In the genomic region with DNA sequence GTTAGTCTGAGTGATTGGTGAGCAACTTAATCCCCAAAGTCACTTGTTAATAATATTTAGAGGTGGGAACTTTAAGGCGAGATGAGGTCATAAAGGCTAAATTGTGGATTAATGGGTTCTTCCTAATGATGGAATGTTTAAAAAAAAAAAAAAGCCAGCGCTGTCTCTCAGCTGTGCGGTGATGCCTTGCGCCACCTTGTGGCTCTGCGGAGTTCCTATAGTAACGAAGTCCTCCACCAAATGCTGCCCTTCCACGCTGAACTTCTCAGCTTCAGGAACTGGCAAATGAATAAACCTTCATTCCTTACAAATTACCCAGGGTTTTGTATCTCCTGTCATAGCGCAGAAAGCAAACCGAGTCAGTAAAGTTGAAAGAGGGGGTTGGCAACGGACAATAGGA, we compare ENCODE assay signal across 9 mouse cellular contexts. TPM values are rescaled to one million over a fixed set of nuclear protein-coding genes. Genes with fewer than 3 reads are reported as not detected.
A peak's percentile ranks its signal among the peaks of the same experiment; 100 is the strongest.
DNase-seq lines count a peak whose midpoint lies in the region; ATAC-seq and TF ChIP-seq lines count a peak whose summit lies in the region.
"Had no signal": no experiment of that assay in that cellular context is flagged by ENCODE, and none has a peak within 500 bp of the region (broad histone marks: within the 10 kb centered on the region; RNA-seq: fewer than 3 reads in every experiment).

No protein-coding gene starts in this region.

- dilution Hi-C loops in CH12.LX (cut with MboI; ENCODE audit: extremely low pct_ligation_motif_present, extremely low pct_unique_long_range_greater_than_20kb, low sequenced_read_pairs): no loop called here

- in situ Hi-C loops in CH12.LX (cut with MboI; ENCODE audit: low pct_ligation_motif_present, low pct_unique_long_range_greater_than_20kb, low sequenced_read_pairs): no loop called here

- no peaks in the 10 kb centered on the region for H3K4me1 ChIP-seq in heart, postnatal 0 days (ENCODE audit: control insufficient read depth, insufficient read depth)
- peaks cover 2 to 12% of the 10 kb centered on the region in 2 experiments; a peak in 2 of 4 replicates for H3K4me1 ChIP-seq in CH12.LX (ENCODE audit: control insufficient read depth in 1 of 2, insufficient read depth in 2 of 2)
- H3K4me1 ChIP-seq in bone marrow macrophage, adult 2 months (ENCODE audit: control insufficient read depth, insufficient read depth, low read length): no peaks in the 10 kb centered on the region
- no peaks in the 10 kb centered on the region for H3K4me1 ChIP-seq in hindbrain, embryonic 14.5 days (replicated peaks; ENCODE audit: control insufficient read depth, insufficient read depth, low read length)
- peaks cover 5% of the 10 kb centered on the region; the same call in 1 of the 2 replicates for H3K4me1 ChIP-seq in neural tube, embryonic 11.5 days (ENCODE audit: control insufficient read depth, insufficient read depth, low read length)
- H3K4me1 ChIP-seq: embryonic facial prominence, embryonic 13.5 days had no signal

- H3K4me3 ChIP-seq in heart, postnatal 0 days (ENCODE audit: low read depth, low read length): no peak overlapping the region
- no peak overlapping the region for H3K4me3 ChIP-seq in CH12.LX (replicated peaks in 1 of 3; ENCODE audit: low read depth in 2 of 3, low read length in 2 of 3, poor library complexity in 1 of 3)
- no peak overlapping the region for H3K4me3 ChIP-seq in bone marrow macrophage, adult 2 months (ENCODE audit: insufficient read depth, low read length)
- no peak overlapping the region for H3K4me3 ChIP-seq in hindbrain, embryonic 14.5 days (replicated peaks; ENCODE audit: low read length)
- H3K4me3 ChIP-seq in neural tube, embryonic 11.5 days (ENCODE audit: low read depth, low read length): no peak overlapping the region
- H3K4me3 ChIP-seq: embryonic facial prominence, embryonic 13.5 days had no signal

- no peaks in the 10 kb centered on the region for H3K79me2 ChIP-seq in CH12.LX (replicated peaks; ENCODE audit: control insufficient read depth, extremely low read depth, insufficient read depth, poor library complexity, severe bottlenecking)

- peak; percentile 44 for TF ChIP-seq RAD21 in CH12.LX (IDR thresholded peaks at IDR 0.05; ENCODE audit: low read depth, low read length)

- no peak overlapping the region for H3K27ac ChIP-seq in heart, postnatal 0 days (ENCODE audit: low read depth)
- H3K27ac ChIP-seq in CH12.LX (ENCODE audit: insufficient read depth, low read depth): no peak overlapping the region
- no peak overlapping the region for H3K27ac ChIP-seq in bone marrow macrophage, adult 2 months (ENCODE audit: insufficient read depth, low read depth, low read length)
- no peak overlapping the region for H3K27ac ChIP-seq in hindbrain, embryonic 14.5 days
- no peak overlapping the region for H3K27ac ChIP-seq in neural tube, embryonic 11.5 days (ENCODE audit: low read depth, low read length)
- H3K27ac ChIP-seq: embryonic facial prominence, embryonic 13.5 days had no signal

- no peaks in the 10 kb centered on the region for H3K9me3 ChIP-seq in heart, postnatal 0 days (replicated peaks; ENCODE audit: control insufficient read depth, low read length)
- H3K9me3 ChIP-seq in CH12.LX (replicated peaks; ENCODE audit: low read length): no peaks in the 10 kb centered on the region
- no peaks in the 10 kb centered on the region for H3K9me3 ChIP-seq in hindbrain, embryonic 14.5 days (ENCODE audit: control insufficient read depth, low read length)
- H3K9me3 ChIP-seq in neural tube, embryonic 11.5 days (ENCODE audit: control insufficient read depth, low read length): no peaks in the 10 kb centered on the region
- H3K9me3 ChIP-seq: embryonic facial prominence, embryonic 13.5 days had no signal

- TF ChIP-seq EP300 in heart, postnatal 0 days (IDR thresholded peaks at IDR 0.05; ENCODE audit: low read depth): no peak
- no peak for TF ChIP-seq EP300 in CH12.LX (IDR thresholded peaks at IDR 0.05; ENCODE audit: low read length)

- peak; percentile 63 for TF ChIP-seq CTCF in heart, postnatal 0 days (IDR thresholded peaks at IDR 0.05; ENCODE audit: low read depth)
- peak; percentile 53 to 79; a peak in 3 of 4 replicates for TF ChIP-seq CTCF in CH12.LX (conservative IDR thresholded peaks at IDR 0.05 in 1 of 2, IDR thresholded peaks at IDR 0.05 in 1 of 2; ENCODE audit: low read depth in 2 of 2, low read length in 2 of 2)
- TF ChIP-seq CTCF in bone marrow macrophage, adult 2 months (IDR thresholded peaks at IDR 0.05; ENCODE audit: low read depth, low read length): peak; percentile 77

- TF ChIP-seq POLR2A in CH12.LX (IDR thresholded peaks at IDR 0.05; ENCODE audit: low read depth, low read length): no peak
- TF ChIP-seq POLR2A in bone marrow macrophage, adult 2 months (IDR thresholded peaks at IDR 0.05; ENCODE audit: borderline replicate concordance, low read depth, low read length): no peak

- peak; percentile 27 for DNase-seq in heart, postnatal 0 days (ENCODE audit: low spot score)
- DNase-seq in heart, adult 9 months (ENCODE audit: low spot score in 2 of 2): no peak
- peak; percentile 10 for DNase-seq in CH12.LX (ENCODE audit: extremely low read depth)
- peak; percentile 74 for DNase-seq in hindbrain, embryonic 14.5 days (ENCODE audit: low spot score)
- DNase-seq in left cerebral cortex, postnatal 25 days (ENCODE audit: low spot score in 2 of 2): peak; percentile 31 to 42
- peak; percentile 51 for DNase-seq in neural tube, embryonic 11.5 days (ENCODE audit: low spot score)

- no peaks in the 10 kb centered on the region for H3K36me3 ChIP-seq in heart, postnatal 0 days (replicated peaks; ENCODE audit: control insufficient read depth, insufficient read depth, low read length)
- no peaks in the 10 kb centered on the region for H3K36me3 ChIP-seq in CH12.LX (replicated peaks in 1 of 2; ENCODE audit: control insufficient read depth in 1 of 2, insufficient read depth in 1 of 2, low read length in 1 of 2)
- H3K36me3 ChIP-seq in hindbrain, embryonic 14.5 days (replicated peaks; ENCODE audit: control insufficient read depth, insufficient read depth): no peaks in the 10 kb centered on the region
- no peaks in the 10 kb centered on the region for H3K36me3 ChIP-seq in neural tube, embryonic 11.5 days (ENCODE audit: control insufficient read depth, insufficient read depth, low read length)
- H3K36me3 ChIP-seq: embryonic facial prominence, embryonic 13.5 days had no signal

- H3K9ac ChIP-seq in heart, postnatal 0 days (replicated peaks; ENCODE audit: low read depth, low read length): no peak overlapping the region
- H3K9ac ChIP-seq in CH12.LX (ENCODE audit: insufficient read depth, low read depth): no peak overlapping the region
- no peak overlapping the region for H3K9ac ChIP-seq in hindbrain, embryonic 14.5 days
- no peak overlapping the region for H3K9ac ChIP-seq in neural tube, embryonic 11.5 days (ENCODE audit: low read length)
- H3K9ac ChIP-seq: embryonic facial prominence, embryonic 13.5 days had no signal

- intact Hi-C loops in left cerebral cortex, postnatal 25 days (cut with DNase I): no loop called here

- peak; percentile 49; the same call in 1 of the 2 replicates for ATAC-seq in heart, postnatal 0 days (ENCODE audit: insufficient read depth, low read depth)
- peak; percentile 69; the same call in 1 of the 2 replicates for ATAC-seq in hindbrain, embryonic 14.5 days (ENCODE audit: low FRiP score)
- ATAC-seq in neural tube, embryonic 11.5 days (ENCODE audit: insufficient read depth, low FRiP score, low TSS enrichment): no peak
- ATAC-seq in monocyte, adult 5-6 weeks (replicated peaks; ENCODE audit: insufficient number of reproducible peaks, low FRiP score, low TSS enrichment, poor library complexity, severe bottlenecking): no peak

- WGBS in heart, postnatal 0 days: 11% methylated on average over 10 of the region's 10 CpGs
- whole genome bisulfite sequencing in hindbrain, embryonic 14.5 days: 8% methylated on average over 10 of the region's 10 CpGs
- WGBS in neural tube, embryonic 11.5 days: 9% methylated on average over 10 of the region's 10 CpGs

- no peaks in the 10 kb centered on the region for H3K27me3 ChIP-seq in heart, postnatal 0 days (ENCODE audit: control insufficient read depth, insufficient read depth, low read length)
- H3K27me3 ChIP-seq in CH12.LX (replicated peaks): no peaks in the 10 kb centered on the region
- no peaks in the 10 kb centered on the region for H3K27me3 ChIP-seq in hindbrain, embryonic 14.5 days (ENCODE audit: control insufficient read depth, insufficient read depth, low read length)
- no peaks in the 10 kb centered on the region for H3K27me3 ChIP-seq in neural tube, embryonic 11.5 days (ENCODE audit: control insufficient read depth, insufficient read depth, low read length)
- H3K27me3 ChIP-seq: embryonic facial prominence, embryonic 13.5 days had no signal

- H3K4me2 ChIP-seq in heart, postnatal 0 days (ENCODE audit: low read depth, low read length): no peak overlapping the region
- no peak overlapping the region for H3K4me2 ChIP-seq in CH12.LX (ENCODE audit: insufficient read depth, low read depth, poor library complexity, severe bottlenecking)
- H3K4me2 ChIP-seq in hindbrain, embryonic 14.5 days (replicated peaks): no peak overlapping the region
- no peak overlapping the region for H3K4me2 ChIP-seq in neural tube, embryonic 11.5 days (ENCODE audit: low read depth)
- H3K4me2 ChIP-seq: embryonic facial prominence, embryonic 13.5 days had no signal

RNA-seq across cellular contexts. Expression of a gene that starts 27.0 kb away (rescaled TPM):
- total RNA-seq in heart, postnatal 0 days (2014; rRNA removed; ENCODE audit: low replicate concordance): 67.6 and 219 TPM in 2 replicates
- 1,581 and 1,638 TPM in 2 replicates for polyA plus RNA-seq in heart, postnatal 0 days (2015; fragmentation: Nextera tagmentation; extraction: Ambion mirVana)
- total RNA-seq in CH12.LX (2012; rRNA removed): 5,149 and 5,532 TPM in 2 replicates
- total RNA-seq in CH12.LX (2014; rRNA removed): 460 and 635 TPM in 2 replicates
- polyA plus RNA-seq in CH12.LX (2012; ENCODE audit: insufficient read length, low read depth): 1,193 and 1,316 TPM in 2 replicates
- polyA plus RNA-seq in bone marrow macrophage, adult 2 months (2012; ENCODE audit: insufficient read depth, insufficient read length, missing spikeins): 1,903 and 2,167 TPM in 2 replicates
- polyA plus RNA-seq in hindbrain, embryonic 14.5 days (2014; fragmentation: Nextera tagmentation; extraction: Ambion mirVana): 1,041 and 1,286 TPM in 2 replicates
- total RNA-seq in left cerebral cortex, postnatal 25 days (2021): 1,000 to 10,000 TPM; 1,051 to 1,052 TPM
- polyA plus RNA-seq in neural tube, embryonic 11.5 days (2014; fragmentation: Nextera tagmentation; extraction: Ambion mirVana): 1,261 and 1,342 TPM in 2 replicates
- total RNA-seq in monocyte, adult 5-6 weeks (2017): 1,859 to 3,089 TPM (median 2,901 TPM) in 3 replicates

RNA-seq across cellular contexts. Expression of a gene that starts 36.6 kb away (rescaled TPM):
- 3.9 TPM in 1 of 2 replicates, not detected in the other for total RNA-seq in heart, postnatal 0 days (2014; rRNA removed; ENCODE audit: low replicate concordance)
- 4.0 and 5.1 TPM in 2 replicates for polyA plus RNA-seq in heart, postnatal 0 days (2015; fragmentation: Nextera tagmentation; extraction: Ambion mirVana)
- total RNA-seq in CH12.LX (2012; rRNA removed): 9.1 and 9.2 TPM in 2 replicates
- 33.6 and 35.0 TPM in 2 replicates for total RNA-seq in CH12.LX (2014; rRNA removed)
- polyA plus RNA-seq in CH12.LX (2012; ENCODE audit: insufficient read length, low read depth): 23.8 and 24.6 TPM in 2 replicates
- polyA plus RNA-seq in bone marrow macrophage, adult 2 months (2012; ENCODE audit: insufficient read depth, insufficient read length, missing spikeins): 5.7 and 6.3 TPM in 2 replicates
- polyA plus RNA-seq in hindbrain, embryonic 14.5 days (2014; fragmentation: Nextera tagmentation; extraction: Ambion mirVana): 2.2 and 4.7 TPM in 2 replicates
- total RNA-seq in left cerebral cortex, postnatal 25 days (2021): not detected
- polyA plus RNA-seq in neural tube, embryonic 11.5 days (2014; fragmentation: Nextera tagmentation; extraction: Ambion mirVana): 23.6 and 25.8 TPM in 2 replicates
- not detected in 3 replicates for total RNA-seq in monocyte, adult 5-6 weeks (2017)

RNA-seq across cellular contexts. Expression of a gene that starts 51.9 kb away (rescaled TPM):
- 57.0 and 86.3 TPM in 2 replicates for total RNA-seq in heart, postnatal 0 days (2014; rRNA removed; ENCODE audit: low replicate concordance)
- 502 and 513 TPM in 2 replicates for polyA plus RNA-seq in heart, postnatal 0 days (2015; fragmentation: Nextera tagmentation; extraction: Ambion mirVana)
- 1,571 and 1,698 TPM in 2 replicates for total RNA-seq in CH12.LX (2012; rRNA removed)
- total RNA-seq in CH12.LX (2014; rRNA removed): 1,160 and 1,263 TPM in 2 replicates
- polyA plus RNA-seq in CH12.LX (2012; ENCODE audit: insufficient read length, low read depth): 748 and 828 TPM in 2 replicates
- polyA plus RNA-seq in bone marrow macrophage, adult 2 months (2012; ENCODE audit: insufficient read depth, insufficient read length, missing spikeins): 390 and 430 TPM in 2 replicates
- polyA plus RNA-seq in hindbrain, embryonic 14.5 days (2014; fragmentation: Nextera tagmentation; extraction: Ambion mirVana): 362 and 438 TPM in 2 replicates
- total RNA-seq in left cerebral cortex, postnatal 25 days (2021): 100 to 1,000 TPM; 180 to 187 TPM
- 442 and 491 TPM in 2 replicates for polyA plus RNA-seq in neural tube, embryonic 11.5 days (2014; fragmentation: Nextera tagmentation; extraction: Ambion mirVana)
- total RNA-seq in monocyte, adult 5-6 weeks (2017): 578 to 776 TPM (median 649 TPM) in 3 replicates

RNA-seq across cellular contexts. Expression of a gene that starts 52.0 kb away (rescaled TPM):
- 43.1 and 55.0 TPM in 2 replicates for total RNA-seq in heart, postnatal 0 days (2014; rRNA removed; ENCODE audit: low replicate concordance)
- 28.2 and 29.9 TPM in 2 replicates for polyA plus RNA-seq in heart, postnatal 0 days (2015; fragmentation: Nextera tagmentation; extraction: Ambion mirVana)
- 58.1 and 72.2 TPM in 2 replicates for total RNA-seq in CH12.LX (2012; rRNA removed)
- total RNA-seq in CH12.LX (2014; rRNA removed): 104 and 106 TPM in 2 replicates
- 48.7 and 54.2 TPM in 2 replicates for polyA plus RNA-seq in CH12.LX (2012; ENCODE audit: insufficient read length, low read depth)
- 58.3 and 60.4 TPM in 2 replicates for polyA plus RNA-seq in bone marrow macrophage, adult 2 months (2012; ENCODE audit: insufficient read depth, insufficient read length, missing spikeins)
- 41.1 and 45.4 TPM in 2 replicates for polyA plus RNA-seq in hindbrain, embryonic 14.5 days (2014; fragmentation: Nextera tagmentation; extraction: Ambion mirVana)
- total RNA-seq in left cerebral cortex, postnatal 25 days (2021): 10 to 100 TPM; 26.5 to 30.4 TPM
- polyA plus RNA-seq in neural tube, embryonic 11.5 days (2014; fragmentation: Nextera tagmentation; extraction: Ambion mirVana): 37.0 and 37.5 TPM in 2 replicates
- total RNA-seq in monocyte, adult 5-6 weeks (2017): 70.5 to 79.5 TPM (median 70.6 TPM) in 3 replicates

Comparison
In these comparisons a context has a peak if more than half of its experiments do, and no peak if none do; other contexts are left out.
1. DNase-seq: peak in heart, postnatal 0 days (single experiment), CH12.LX (single experiment), hindbrain, embryonic 14.5 days (single experiment), left cerebral cortex, postnatal 25 days (2 of 2) and neural tube, embryonic 11.5 days (single experiment); none in heart, adult 9 months (0 of 2).
2. ATAC-seq: peak in heart, postnatal 0 days (single experiment) and hindbrain, embryonic 14.5 days (single experiment); none in neural tube, embryonic 11.5 days (single experiment) and monocyte, adult 5-6 weeks (single experiment).
3. Peak in every context shown above with its lines, with median percentiles within 50 percentile points of each other: CTCF ChIP-seq.